Mouse (Mus musculus): Measurements from ENCODE around the gene Taf1d. TPM values are rescaled to one million over a fixed set of nuclear protein-coding genes. Genes with fewer than 3 reads are reported as not detected.

The Taf1d gene
- polyA plus RNA-seq (2015; fragmentation: Nextera tagmentation; extraction: Ambion mirVana): 79.1 and 82.8 TPM in 2 replicates

DNA sequence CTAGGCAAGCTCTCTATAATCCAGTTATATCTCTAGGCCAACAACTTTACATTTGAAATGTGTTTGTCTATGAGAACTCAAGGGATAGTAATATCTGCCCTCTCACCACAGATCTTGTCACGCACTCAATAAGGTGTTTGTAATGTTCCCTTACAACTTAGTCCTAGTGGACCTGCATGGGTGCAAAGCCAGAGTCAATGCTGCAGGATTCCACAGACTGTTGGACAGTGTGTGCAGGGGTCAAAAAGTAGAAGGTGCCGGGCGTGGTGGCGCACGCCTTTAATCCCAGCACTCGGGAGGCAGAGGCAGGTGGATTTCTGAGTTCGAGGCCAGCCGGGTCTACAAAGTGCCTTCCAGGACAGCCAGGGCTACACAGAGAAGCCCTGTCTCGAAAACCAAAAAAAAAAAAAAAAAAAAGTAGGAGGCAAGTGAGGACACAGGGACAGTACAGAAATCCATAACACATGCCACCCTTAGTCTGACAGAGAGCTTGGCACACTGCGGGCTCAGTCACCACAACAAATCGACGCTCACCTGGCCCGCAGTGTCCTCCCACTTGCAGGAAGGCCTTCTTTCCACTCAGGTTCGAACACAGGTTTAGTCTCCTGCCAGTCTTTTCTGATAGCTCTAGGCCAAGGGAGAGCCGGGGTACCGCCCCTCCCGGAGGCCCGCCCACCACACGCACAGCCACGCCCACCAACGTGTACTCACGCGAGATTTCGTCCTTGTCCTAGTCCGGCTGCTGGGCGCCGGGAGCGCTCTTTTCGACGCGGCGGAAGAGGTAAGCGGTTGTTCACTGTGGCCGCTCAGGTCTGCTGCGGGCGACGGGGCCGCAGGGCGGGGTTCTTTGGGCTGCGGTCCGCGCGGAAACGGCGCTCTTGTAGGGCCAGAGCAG, at the start of gene Taf1d:
TSS of gene Taf1d (plus strand) at position 712 of the 895 bp plus-strand sequence.
- WGBS: 12% methylated on average over 45 of the region's 45 CpGs
- peak within 1 kb of the TSS; percentile 99 for H3K9ac ChIP-seq
- H3K4me2 ChIP-seq (replicated peaks): peak within 1 kb of the TSS; percentile 52
- peak; percentile 96 for ATAC-seq
- no peaks in the 10 kb centered on the region for H3K9me3 ChIP-seq
- peak within 1 kb of the TSS; percentile 95 for H3K27ac ChIP-seq
- H3K27me3 ChIP-seq (replicated peaks): no peaks in the 10 kb centered on the region
- peaks cover 11% of the 10 kb centered on the region; the same call in 1 of the 2 replicates for H3K4me1 ChIP-seq (replicated peaks)
- H3K4me3 ChIP-seq (replicated peaks): peak within 1 kb of the TSS; percentile 90
- H3K36me3 ChIP-seq: peaks cover 13% of the 10 kb centered on the region; the same call in 1 of the 2 replicates

DNA sequence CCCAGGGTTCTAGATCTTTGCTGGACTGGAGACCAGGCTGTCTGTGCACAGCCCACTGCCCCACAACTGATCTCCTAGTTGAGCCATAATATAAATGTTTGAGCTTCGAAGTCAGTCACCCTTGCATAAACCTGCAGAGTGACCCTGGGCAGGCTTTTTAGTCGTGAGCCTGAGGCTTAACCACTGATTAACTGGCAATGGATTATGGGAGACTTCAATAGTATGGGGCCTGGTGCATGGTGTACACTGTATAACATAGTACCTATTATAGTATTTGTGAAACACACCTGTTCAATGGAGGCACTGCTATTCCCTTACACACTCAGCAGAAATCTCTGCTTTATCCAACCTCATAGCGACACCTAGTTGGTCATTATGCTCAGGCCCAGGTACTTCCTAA, 49.8 kb upstream of the Taf1d start:
- Histone ChIP-seq H3K9ac (no peak overlapping the region), H3K9me3 (no peaks in the 10 kb centered on the region), H3K4me3 (replicated peaks) (no peak overlapping the region), H3K36me3 (peaks cover 4% of the 10 kb centered on the region), H3K27ac (no peak overlapping the region), H3K27me3 (replicated peaks) (no peaks in the 10 kb centered on the region), H3K4me2 (replicated peaks) (no peak overlapping the region), H3K4me1 (replicated peaks) (no peaks in the 10 kb centered on the region; the same call in 1 of the 2 replicates)
- 68% methylated on average over 3 of the region's 3 CpGs for WGBS
- no peak for ATAC-seq

DNA sequence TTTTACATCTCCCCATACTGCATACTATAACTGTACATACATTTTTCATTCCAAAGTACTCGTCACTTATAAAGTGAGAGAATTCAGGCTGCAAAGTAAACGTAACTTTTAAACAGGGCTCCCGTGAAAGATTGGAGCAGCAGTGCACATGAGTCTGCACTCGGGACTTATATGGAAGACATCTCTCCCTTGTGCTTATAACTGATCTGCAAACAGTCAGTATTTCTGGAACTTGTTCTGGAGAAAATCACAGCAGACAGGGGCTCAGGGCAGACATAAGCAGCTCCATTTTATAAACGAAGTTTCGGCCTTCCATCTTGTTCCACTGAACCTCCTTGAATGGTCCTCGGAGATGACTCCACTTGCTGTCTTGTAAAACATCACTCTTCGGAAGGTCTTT, 44.0 kb upstream of the Taf1d start:
- Histone ChIP-seq H3K36me3 (peaks cover 22% of the 10 kb centered on the region), H3K9me3 (no peaks in the 10 kb centered on the region), H3K27ac (0 out of 2 replicates have a peak overlapping the region, but pooled peaks have one; percentile 6), H3K27me3 (replicated peaks) (no peaks in the 10 kb centered on the region), H3K4me3 (replicated peaks) (no peak overlapping the region), H3K4me1 (replicated peaks) (no peaks in the 10 kb centered on the region), H3K9ac (no peak overlapping the region), H3K4me2 (replicated peaks) (no peak overlapping the region)
- ATAC-seq: peak; percentile 68
- 66% methylated on average over 8 of the region's 8 CpGs for WGBS

DNA sequence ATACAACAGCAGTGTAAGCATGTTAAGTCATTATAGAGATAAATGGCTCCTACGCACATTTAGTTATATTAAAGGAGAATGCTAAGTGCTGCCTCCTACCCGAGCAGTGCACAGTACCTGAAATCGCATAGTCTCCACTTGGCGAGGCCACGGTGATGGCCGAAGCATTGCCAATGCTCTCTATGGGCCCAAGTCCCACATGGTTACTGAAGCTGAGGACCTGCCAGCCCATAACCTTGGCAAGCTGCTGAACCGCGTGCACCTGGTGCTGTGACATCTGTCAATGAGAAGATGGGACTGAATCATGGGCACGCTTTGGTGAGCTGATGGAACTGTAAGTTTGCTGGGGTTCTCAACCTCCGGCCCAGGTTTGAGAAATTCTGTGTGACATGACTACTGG, 42.5 kb upstream of the Taf1d start:
- no peak overlapping the region for H3K4me3 ChIP-seq (replicated peaks)
- H3K27me3 ChIP-seq (replicated peaks): no peaks in the 10 kb centered on the region
- no peak overlapping the region for H3K9ac ChIP-seq
- H3K9me3 ChIP-seq: no peaks in the 10 kb centered on the region
- 95% methylated on average over 10 of the region's 10 CpGs for WGBS
- no peak overlapping the region for H3K4me2 ChIP-seq (replicated peaks)
- H3K27ac ChIP-seq: no peak overlapping the region
- no peak for ATAC-seq
- no peaks in the 10 kb centered on the region for H3K4me1 ChIP-seq (replicated peaks)
- H3K36me3 ChIP-seq: peaks cover 27% of the 10 kb centered on the region

DNA sequence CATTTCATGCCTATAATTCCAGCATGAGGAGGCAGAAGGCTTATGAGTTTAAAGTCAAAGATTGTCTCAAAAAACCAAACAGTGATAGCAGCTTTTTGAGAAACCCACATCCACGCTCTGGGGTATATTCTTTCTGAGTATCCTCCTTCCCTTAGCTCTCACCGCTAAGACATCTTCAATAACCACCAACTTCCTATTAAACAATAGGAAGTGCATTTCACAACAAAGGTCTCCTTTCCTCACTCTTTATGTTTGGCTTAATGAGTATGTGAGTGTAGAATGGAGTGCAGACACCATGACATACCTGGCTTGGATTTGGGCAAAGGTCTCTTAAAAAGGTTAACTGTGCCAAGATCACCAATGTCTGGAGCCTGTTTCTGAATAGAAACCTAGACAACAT, 32.0 kb upstream of the Taf1d start:
- Histone ChIP-seq H3K9ac (no peak overlapping the region), H3K4me1 (replicated peaks) (no peaks in the 10 kb centered on the region), H3K27ac (no peak overlapping the region), H3K9me3 (no peaks in the 10 kb centered on the region), H3K4me3 (replicated peaks) (no peak overlapping the region), H3K36me3 (peaks cover 39% of the 10 kb centered on the region), H3K4me2 (replicated peaks) (no peak overlapping the region), H3K27me3 (replicated peaks) (no peaks in the 10 kb centered on the region)
- ATAC-seq: no peak
- WGBS: 91% methylated on average over 2 of the region's 2 CpGs

DNA sequence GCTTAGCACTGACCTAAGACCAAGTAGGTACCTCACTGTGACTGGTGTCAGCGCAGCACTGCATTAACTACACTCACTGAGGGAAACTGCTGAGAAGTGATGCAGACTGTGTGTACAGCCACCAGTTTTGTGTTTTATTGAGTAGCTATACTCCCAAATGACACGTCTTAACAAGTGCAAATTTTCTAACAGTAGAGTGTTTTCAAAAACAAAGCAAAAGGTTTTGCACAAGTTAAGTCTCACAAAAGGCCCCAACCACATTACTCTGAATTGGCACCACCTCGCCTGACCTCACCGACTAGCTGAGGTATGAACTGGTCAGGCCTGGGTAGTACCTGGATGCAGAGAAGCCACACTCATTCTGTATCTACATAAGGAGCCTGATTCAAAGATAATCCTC, 29.2 kb upstream of the Taf1d start:
- Histone ChIP-seq H3K4me1 (replicated peaks) (peaks cover 6% of the 10 kb centered on the region; the same call in 1 of the 2 replicates), H3K27ac (no peak overlapping the region), H3K4me2 (replicated peaks) (no peak overlapping the region), H3K4me3 (replicated peaks) (no peak overlapping the region), H3K27me3 (replicated peaks) (no peaks in the 10 kb centered on the region), H3K36me3 (peaks cover 22% of the 10 kb centered on the region), H3K9me3 (no peaks in the 10 kb centered on the region), H3K9ac (no peak overlapping the region)
- ATAC-seq: no peak
- 91% methylated on average over 4 of the region's 4 CpGs for WGBS

DNA sequence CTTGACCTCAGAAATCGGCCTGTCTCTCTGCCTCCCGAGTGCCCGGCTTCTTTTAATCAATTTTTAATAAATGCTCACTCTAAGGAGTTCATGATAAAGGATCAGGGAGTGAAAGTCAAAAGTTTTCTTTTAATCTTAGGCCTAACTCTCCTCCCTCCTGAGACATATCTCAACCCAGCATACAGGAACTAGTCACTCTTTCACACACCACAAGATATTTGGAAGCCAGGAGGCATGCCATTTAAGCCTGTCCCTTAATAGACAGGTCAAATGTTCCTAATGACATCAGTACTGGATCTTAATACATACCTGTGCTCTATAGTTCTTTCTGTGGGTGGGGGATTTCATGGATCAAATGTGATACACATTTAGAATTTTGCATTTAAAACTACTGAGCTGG, 27.7 kb upstream of the Taf1d start:
- H3K4me3 ChIP-seq (replicated peaks): no peak overlapping the region

DNA sequence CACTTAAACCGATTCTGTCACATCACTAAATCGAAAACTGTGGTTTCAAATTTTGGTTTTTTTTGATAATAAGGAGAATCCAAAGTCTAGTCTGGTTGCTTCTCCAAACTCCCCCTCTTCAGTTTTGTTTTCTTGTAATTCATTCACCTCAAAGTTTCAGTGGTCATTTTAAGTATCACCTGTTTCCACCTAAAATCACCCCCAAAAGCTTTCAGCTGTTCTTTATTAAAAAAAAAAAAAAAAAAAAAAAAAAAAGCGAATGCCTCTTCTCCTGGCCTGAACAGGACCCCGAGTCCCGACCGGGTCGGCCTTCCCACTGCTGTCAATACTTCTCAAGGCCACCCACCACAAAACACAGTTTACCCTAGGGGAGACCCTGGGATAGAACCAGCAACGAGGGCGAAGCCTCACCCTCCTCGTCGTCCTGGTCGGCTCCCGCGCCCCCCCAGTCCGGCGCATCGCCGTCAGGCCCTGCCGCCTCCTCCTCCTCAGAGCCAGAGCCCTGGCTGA, 26.8 kb upstream of the Taf1d start:
- peaks cover 6% of the 10 kb centered on the region; the same call in 1 of the 2 replicates for H3K4me1 ChIP-seq (replicated peaks)
- peak overlapping the region; percentile 86 for H3K4me3 ChIP-seq (replicated peaks)
- no peak for ATAC-seq
- peaks cover 10% of the 10 kb centered on the region; the same call in 1 of the 2 replicates for H3K36me3 ChIP-seq
- H3K27ac ChIP-seq: peak overlapping the region; percentile 92
- peak overlapping the region; percentile 96 for H3K9ac ChIP-seq
- H3K4me2 ChIP-seq (replicated peaks): peak overlapping the region; percentile 59
- WGBS: 9% methylated on average over 19 of the region's 19 CpGs
- H3K27me3 ChIP-seq (replicated peaks): no peaks in the 10 kb centered on the region
- H3K9me3 ChIP-seq: no peaks in the 10 kb centered on the region

More for the DNA sequence above, 27.7 kb upstream of the Taf1d start:
- Histone ChIP-seq H3K4me1 (replicated peaks) (peaks cover 6% of the 10 kb centered on the region; the same call in 1 of the 2 replicates), H3K4me2 (replicated peaks) (peak overlapping the region; percentile 59; the same call in 1 of the 2 replicates), H3K27ac (no peak overlapping the region), H3K9ac (no peak overlapping the region), H3K9me3 (no peaks in the 10 kb centered on the region), H3K36me3 (peaks cover 13% of the 10 kb centered on the region; the same call in 1 of the 2 replicates), H3K27me3 (replicated peaks) (no peaks in the 10 kb centered on the region)
- 95% methylated on average over 3 of the region's 3 CpGs for WGBS
- ATAC-seq: no peak

DNA sequence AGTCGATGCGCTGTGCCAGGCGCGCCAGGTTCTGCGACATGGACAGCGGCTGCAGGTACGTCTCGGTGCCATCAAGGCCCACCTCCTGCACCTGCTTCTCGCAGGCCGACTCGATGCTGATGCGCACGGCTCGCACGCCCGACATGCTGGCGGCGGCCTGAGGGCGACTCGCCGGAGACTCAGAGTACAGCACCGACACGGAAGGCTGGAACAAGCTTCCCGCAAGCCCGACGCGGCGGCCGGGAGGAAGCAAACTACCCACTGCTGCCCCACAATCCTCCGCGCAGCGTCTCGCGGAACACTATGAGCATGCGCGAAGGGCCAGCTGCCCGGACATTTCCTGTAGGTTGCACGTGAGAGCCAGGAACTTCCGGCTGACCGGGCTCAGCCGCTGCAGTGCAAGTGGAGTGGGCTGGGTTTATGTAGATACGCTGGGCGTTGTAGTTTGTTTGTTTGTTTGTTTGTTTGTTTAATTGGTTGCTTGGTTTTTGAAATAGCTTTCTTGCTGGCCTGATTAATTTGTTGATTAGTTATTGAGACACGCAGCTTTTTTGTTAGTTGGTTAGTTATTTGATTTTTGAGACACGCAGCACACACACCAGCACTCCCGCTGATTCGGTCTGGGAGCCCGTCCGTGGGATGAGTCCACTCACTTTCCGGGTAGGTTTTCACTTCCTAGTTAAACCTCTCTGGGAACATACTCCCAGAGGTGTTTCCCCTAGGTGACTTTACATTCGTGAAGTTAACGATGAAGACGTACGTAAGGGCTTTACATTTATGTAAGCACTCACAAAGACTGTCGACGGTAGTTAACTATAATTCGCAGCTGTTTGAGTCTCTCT, 26.1 kb upstream of the Taf1d start, which contains the start of gene Med17:
TSS of gene Med17 (minus strand) at position 283 of the 842 bp plus-strand sequence.
- Histone ChIP-seq H3K4me1 (replicated peaks) (peaks cover 6% of the 10 kb centered on the region; the same call in 1 of the 2 replicates), H3K4me3 (replicated peaks) (peak within 1 kb of the TSS; percentile 86), H3K27ac (peak within 1 kb of the TSS; percentile 92), H3K27me3 (replicated peaks) (no peaks in the 10 kb centered on the region), H3K9me3 (no peaks in the 10 kb centered on the region), H3K36me3 (peaks cover 8% of the 10 kb centered on the region; the same call in 1 of the 2 replicates), H3K4me2 (replicated peaks) (peak within 1 kb of the TSS; percentile 59), H3K9ac (peak within 1 kb of the TSS; percentile 96)
- ATAC-seq: peak; percentile 99
- 1% methylated on average over 57 of the region's 57 CpGs for WGBS

DNA sequence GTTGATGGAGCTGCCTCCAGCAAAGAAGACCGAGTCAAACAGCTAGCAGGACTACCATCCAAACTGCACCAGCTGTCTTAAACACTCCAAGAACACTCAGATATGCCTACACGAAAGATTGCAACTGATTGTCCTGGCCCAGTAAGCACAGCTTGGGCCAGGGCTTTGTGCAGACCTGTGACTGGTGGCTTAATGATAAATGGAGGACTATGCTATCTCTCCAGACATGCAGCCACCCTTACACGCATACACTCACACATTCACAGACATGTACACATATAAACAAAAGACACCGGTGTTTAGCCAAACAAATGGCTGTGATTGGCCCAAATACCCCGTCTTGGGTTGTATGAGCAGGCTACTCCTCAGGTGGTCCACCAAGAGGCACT, 25.5 kb upstream of the Taf1d start:
- H3K36me3 ChIP-seq: peaks cover 4% of the 10 kb centered on the region; the same call in 1 of the 2 replicates
- H3K4me2 ChIP-seq (replicated peaks): peak overlapping the region; percentile 59
- no peaks in the 10 kb centered on the region for H3K9me3 ChIP-seq
- H3K9ac ChIP-seq: peak overlapping the region; percentile 96
- no peaks in the 10 kb centered on the region for H3K27me3 ChIP-seq (replicated peaks)
- peak; percentile 13; the same call in 1 of the 2 replicates for ATAC-seq
- peaks cover 6% of the 10 kb centered on the region; the same call in 1 of the 2 replicates for H3K4me1 ChIP-seq (replicated peaks)
- WGBS: 38% methylated on average over 5 of the region's 5 CpGs
- peak overlapping the region; percentile 86 for H3K4me3 ChIP-seq (replicated peaks)
- H3K27ac ChIP-seq: no peak overlapping the region; the same call in 1 of the 2 replicates

DNA sequence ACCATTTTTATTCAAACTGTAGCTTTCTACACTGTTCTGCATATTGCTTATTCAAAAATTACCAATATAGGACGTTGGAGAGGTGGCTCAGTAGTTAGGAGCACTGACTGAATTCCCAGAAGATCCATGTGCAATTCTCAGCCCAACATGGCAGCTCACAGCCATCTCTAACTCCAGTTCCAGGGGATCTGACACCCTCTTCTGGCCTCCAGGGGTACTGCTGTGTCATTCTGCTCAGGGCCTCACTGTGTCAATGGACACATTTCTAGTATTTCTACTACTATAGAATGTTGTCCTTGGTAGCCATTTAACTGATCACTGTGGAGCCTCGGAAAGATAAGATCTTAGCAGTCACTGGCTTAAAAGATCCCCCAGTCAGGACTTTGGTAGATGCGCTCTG, 20.6 kb upstream of the Taf1d start:
- 79% methylated on average over 3 of the region's 3 CpGs for WGBS
- H3K36me3 ChIP-seq: no peaks in the 10 kb centered on the region
- no peak overlapping the region for H3K4me2 ChIP-seq (replicated peaks)
- ATAC-seq: no peak
- no peaks in the 10 kb centered on the region for H3K27me3 ChIP-seq (replicated peaks)
- no peak overlapping the region for H3K9ac ChIP-seq
- no peak overlapping the region for H3K27ac ChIP-seq
- no peaks in the 10 kb centered on the region for H3K9me3 ChIP-seq
- H3K4me3 ChIP-seq (replicated peaks): no peak overlapping the region
- peaks cover 4% of the 10 kb centered on the region; the same call in 1 of the 2 replicates for H3K4me1 ChIP-seq (replicated peaks)
